Mouse (Mus musculus): ENCODE measurements around the gene Rufy4.

Rufy4 gene

GRCm38 (mm10) chr1:74105660-74106059, 19.7 kb upstream of the Rufy4 start:
- no peak for DNase-seq (ENCODE audit: low read depth)

DNA sequence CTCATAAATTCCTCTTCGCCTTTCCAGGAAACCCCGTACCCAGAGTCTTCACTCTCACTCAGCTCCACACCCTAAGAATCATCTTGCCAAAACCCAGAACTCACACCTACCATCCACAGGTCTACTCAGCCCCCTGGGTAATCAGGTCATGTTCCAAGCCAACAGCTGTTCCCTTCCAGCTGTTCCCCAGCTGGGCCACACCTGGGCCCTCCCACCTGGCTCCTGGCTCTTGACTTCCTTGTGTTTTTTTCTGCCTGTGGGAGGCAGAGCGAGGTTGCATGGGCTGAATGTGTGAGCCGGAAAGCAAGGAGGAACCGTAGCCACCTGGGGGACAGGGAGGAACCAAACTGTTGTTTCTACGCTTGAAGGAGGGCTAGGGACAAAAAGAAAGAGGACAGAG, 19.1 kb upstream of the Rufy4 start:
- DNase-seq (ENCODE audit: low read depth), result no peak

DNA sequence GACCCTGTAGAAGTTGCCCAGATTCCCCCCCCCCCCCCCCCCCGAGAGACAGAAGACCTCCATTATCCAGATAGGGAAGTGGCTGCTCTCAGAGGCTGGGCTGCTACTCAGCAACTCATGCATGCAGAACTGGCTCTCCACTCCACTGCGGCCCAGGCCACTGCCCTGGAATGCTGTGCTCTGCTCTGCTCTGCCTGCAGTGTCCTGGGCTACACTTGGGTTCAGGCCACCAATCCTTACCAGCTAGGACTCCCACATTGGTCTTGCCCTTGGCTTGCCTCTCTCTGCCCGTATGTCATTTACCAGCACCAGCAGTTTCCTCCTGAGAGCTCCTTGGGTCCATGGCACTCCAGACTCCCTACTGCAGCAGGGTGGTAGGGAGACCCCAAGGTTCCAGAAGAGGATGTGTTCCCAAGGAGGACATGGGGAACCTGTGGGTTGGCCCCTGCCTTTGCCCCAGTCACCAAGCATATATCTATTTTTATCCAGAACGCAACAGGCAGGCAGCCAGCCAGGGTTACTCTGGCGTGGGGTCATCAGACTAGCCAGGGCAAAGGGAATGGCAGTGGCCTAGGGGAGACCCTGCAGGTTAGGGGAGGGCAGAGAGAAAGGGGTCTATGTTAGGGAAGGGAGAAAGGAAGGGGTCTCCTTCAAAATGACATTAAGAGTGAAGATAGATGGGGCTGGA, 17.3 kb upstream of the Rufy4 start:
- no peak for DNase-seq (ENCODE audit: low read depth)

DNA sequence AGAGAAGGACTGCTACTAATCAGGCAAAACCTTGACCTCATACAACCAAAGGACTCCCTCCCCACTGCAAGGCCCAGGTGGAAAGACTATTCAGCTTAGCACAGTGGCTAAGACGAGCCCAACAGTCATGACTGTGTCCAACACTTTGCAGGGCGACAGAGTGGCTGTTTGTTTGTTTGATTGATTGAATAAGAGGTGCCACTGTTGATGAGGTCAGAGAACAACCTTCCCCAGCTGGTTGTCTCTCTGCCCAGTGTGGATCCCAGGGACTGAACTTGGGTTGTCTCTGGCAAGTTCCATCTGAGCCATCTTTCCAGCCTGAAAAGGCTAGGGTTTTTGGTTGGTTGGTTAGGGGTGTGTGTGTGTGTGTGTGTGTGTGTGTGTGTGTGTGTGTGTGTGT, 15.7 kb upstream of the Rufy4 start:
- no peak for DNase-seq (ENCODE audit: low read depth)

DNA sequence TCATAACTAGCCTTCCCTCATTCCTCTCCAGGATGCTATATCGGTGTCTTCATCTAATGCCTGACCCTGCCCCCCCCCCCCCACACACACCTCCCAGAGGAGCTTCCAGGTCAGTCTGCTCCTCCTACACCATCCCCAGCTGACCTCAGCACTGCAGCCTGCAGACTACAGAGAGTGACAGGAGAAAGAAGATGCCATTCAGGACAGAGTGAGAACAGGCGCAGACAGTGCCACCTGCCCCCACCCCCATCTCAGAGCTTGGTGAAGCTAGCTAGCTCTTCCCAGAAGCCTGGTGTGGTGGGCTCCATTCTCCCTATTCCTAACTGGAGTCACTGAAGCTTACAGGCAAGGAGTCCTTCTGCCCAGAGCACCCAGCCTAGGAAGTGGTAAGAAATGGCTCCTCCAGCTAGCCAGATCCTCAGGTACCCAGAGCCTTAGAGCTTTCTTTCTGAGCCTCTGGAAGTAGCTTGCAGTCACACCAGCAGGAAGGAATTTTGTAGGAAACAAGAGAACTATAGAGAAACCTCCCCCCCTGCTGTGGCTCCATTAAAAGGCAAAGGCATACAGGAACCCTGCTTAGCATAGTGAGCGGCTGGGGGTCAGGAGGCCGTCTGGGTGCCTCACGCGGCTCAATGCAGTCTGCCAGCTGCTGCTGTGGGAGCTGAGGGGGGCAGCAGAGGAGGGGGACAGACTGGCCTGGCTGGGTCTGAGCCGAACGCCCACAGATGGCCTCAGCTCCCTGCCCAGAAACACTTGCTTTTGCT, 14.2 kb upstream of the Rufy4 start:
- DNase-seq (ENCODE audit: low read depth), result no peak

- DNase-seq (ENCODE audit: low read depth), result no peak
Measured at GRCm38 (mm10) chr1:74111696-74112030, 13.7 kb upstream of the Rufy4 start.

DNA sequence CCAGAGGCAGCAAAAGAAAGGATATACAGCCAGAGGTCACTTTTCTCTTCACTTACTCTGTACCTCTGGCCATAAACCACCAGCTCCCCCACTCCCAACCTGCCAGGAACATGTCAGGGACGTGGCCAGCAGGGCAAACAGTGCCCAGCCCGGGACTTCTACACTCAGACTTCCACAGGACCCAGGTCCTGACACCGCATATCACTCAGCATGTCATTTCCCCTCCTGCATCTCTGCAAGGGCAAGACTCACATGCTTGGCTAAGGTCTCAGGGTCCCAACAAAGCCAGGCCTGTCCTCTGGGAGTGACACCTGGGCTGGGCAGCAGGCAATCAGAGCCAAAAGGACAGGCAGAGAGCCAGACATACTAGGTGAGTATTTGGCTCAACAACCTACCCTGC, 12.3 kb upstream of the Rufy4 start:
- DNase-seq (ENCODE audit: low read depth), result no peak

DNA sequence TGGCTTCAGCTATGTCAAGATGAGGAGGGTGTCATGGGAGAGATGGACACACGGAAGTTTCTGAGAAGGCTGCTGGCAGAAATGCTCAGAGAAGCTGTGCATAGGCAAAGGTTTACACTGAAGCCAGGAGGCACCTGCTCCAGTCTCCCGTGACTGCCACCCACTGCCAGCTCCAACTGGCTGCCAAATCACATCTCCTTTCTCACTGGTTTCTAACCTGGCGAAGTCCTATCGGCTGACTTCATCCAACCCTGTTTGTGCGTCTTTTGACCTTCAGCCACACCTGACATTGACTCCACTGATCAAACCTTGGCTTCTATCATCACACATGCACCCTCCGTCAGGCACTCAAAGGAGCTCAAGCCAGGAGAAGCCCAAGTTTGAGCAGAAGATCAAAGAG, 7.5 kb upstream of the Rufy4 start:
- DNase-seq (ENCODE audit: low read depth), result no peak

GRCm38 (mm10) chr1:74119115-74119514, 6.2 kb upstream of the Rufy4 start:
- DNase-seq (ENCODE audit: low read depth), result no peak

GRCm38 (mm10) chr1:74121138-74121537, 4.2 kb upstream of the Rufy4 start:
- DNase-seq (ENCODE audit: low read depth), result no peak

DNA sequence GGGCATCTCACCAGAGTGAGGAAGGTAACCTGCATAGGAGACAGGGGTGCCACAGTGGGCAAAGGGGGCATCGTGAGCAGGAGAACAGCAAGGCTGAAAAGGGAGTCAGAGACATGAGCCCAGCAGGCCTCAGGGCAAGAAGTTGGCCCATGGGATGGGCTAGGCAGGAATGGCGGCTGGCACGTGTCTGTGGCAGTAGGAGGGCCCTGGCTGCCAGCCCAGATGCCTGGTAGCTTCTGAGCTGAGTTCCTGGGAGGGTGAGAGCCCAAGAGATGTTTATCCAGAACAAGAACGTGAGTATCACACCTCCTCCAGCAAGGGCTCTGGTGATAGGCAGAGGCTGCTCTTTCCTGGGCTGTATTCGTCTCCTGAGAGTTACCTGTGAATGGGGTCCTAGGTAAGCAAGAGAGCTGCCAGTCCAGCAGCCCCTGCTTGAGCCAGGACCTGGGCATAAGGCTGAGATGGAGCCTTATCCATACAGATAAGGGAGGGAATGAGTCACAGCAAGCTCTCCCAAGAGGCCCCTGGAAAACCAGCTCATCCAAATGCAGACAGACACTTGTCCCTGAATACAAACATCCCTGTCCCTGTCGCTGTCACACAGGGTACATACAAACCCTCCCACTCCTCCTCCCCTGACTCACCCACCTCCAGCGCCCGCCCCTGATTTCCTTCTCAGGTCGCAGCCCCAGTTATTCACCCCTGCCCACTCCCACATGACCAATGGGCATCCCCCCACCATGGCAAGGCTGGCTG, 3.3 kb upstream of the Rufy4 start:
- DNase-seq (ENCODE audit: low read depth), result no peak

DNA sequence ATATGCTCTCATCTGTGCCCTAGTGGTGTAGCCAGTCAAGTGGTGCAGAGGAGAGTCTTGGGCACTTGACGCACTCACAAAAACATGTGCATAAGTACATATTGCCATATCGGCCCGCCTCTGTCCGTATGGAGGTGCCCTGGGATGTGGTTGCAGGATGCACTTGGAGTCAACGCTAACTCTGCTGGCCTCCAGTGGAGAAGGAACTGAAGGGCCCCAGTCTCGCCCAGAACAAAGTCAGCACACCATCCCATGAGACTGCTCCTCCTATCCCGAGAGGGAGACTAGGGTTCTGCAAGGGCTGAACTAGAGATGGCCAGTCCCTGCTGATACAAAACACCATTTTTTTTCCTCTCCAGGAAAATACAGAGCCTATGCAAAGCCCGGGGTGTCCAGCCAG, 2.1 kb upstream of the Rufy4 start:
- DNase-seq (ENCODE audit: low read depth), result no peak

DNA sequence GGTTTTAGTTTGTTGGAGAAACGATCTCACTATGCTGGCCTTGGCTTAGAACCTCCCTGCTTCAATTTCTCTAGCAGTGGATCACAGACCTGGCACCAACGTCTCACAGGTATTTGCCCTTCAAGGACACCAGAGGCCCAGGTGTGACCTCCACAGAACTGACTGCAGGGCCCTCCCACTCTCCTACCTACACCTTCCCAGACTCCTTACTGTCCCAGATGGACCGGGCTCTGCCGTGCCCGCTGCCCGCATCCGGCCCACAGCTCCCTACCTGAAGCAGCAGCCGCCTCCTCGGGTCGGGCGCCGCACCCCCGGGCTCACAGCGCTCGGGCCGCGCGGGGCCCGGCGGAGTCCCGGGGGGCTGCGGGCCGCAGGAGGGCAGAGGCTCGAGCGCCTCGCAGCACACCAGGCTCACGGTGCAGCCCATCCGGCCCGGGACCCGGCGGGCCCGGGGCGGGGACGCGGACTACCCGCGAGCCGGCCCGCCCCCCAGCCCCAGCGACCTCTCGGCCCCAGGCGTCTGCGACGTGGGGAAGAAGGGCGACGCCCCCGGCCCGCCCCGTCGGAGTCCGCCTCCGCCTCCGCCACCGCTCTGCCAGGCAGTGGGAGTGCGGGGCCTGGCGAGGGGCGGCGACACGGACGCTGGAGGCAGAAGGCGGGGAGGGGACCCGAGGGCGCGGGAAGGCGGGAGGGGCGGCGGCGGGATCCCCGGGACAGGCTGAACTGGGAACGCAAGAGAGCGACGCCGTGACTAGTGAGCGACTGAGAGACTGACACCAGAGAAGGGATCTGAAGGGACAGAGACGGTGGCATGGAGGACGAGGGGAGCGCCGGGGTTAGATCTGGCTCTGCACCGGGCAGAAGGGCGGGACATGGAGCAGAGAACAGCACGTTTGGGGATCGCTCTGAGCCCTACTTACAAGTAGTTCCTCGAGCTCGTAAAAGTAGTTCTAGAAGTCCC, 1.0 kb upstream of the Rufy4 start, which contains the start of gene Tns1:
Tns1 (minus strand) TSS at position 429 of the 961 bp plus-strand sequence.
- peak; percentile 72 for DNase-seq (ENCODE audit: low read depth)

GRCm38 (mm10) chr1:74130883-74131659, 5.7 kb downstream of the Rufy4 start:
- DNase-seq (ENCODE audit: low read depth), result no peak

DNA sequence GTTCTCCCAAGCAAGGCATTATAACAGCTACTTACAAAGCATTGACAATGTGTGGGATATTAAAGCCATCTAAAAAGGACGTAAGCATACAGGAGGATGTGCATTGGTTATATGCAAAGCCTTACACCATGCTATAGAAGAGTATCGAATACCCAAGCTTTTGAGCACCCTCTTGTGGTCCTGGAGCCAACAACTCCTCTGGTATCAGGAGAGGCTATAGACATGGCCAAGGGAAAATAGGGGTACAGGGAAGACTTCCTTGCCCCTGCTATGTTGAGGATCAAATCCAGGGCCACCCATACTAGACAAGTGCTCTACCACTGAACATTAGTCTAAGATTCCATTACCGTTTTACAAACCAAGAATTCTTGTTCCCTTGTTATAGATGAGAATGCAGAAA, 6.7 kb downstream of the Rufy4 start:
- no peak for DNase-seq (ENCODE audit: low read depth)

GRCm38 (mm10) chr1:74133954-74134353, 8.6 kb downstream of the Rufy4 start:
- no peak for DNase-seq (ENCODE audit: low read depth)

GRCm38 (mm10) chr1:74135326-74135950, 10.1 kb downstream of the Rufy4 start:
- DNase-seq (ENCODE audit: low read depth), result no peak

DNA sequence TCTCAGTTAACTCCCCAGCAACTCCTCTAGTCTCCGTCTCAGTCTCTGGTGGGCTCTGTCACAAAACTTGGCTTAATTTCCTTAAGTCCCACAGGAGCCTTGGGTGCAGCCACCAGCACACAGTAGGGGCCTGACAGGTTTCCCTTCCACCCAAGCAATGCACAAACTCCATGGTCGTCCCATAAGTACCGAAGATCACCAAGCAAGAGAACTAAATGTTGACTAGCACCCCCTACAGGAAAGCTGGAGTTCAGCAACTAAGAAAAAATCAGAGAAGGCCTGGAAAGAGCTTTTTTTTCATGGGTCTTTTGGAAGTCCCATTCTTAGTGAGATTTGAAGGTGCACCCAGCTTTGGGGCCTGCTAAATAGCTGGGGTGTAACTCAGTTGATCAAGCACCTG, 14.1 kb downstream of the Rufy4 start:
- peak; percentile 43 for DNase-seq (ENCODE audit: low read depth)

DNA sequence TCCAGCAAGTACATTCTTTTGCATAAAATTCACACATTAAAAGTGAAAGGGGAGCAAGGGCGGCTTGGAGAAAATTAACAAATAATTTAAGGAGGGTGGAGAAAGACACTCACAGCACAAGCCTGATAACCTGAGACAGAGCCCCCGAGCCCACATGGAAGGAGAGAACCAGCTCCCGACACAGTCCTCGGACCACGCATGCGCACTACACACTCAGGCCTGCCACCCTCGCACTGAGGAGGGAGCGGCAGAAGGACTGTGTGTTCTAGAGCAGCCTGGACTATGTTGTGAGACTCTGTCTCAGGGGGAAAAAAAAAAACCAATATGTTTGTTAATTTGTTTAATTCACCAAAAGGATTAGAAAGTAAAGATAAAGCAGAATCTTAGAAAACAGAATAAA, 16.4 kb downstream of the Rufy4 start:
- DNase-seq (ENCODE audit: low read depth), result no peak

GRCm38 (mm10) chr1:74149106-74149885, 24.0 kb downstream of the Rufy4 start:
- no peak for DNase-seq (ENCODE audit: low read depth)
